Mouse (Mus musculus): ENCODE measurements around the gene Chchd2.

DNA sequence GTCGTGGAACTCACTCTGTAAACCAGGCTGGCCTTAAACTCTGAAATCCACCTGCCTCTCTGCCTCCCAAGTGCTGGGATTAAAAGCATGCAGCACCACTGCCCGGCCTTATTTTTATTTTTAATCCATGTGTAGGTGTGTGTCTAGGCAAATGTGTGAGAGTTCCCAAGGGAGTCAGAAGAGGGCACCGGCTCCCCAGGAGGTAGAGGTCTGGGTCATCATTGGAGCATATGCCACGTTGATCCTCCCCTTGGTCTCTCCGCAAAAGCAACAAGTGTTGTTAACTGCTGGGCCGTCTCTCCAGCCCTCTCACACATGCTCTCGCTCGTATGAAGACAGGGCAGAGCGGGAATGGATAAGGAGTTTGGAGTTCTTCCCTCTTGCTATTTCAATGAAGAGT is 31.5 kb upstream of the Chchd2 start:
- TF ChIP-seq TAL1 (conservative IDR thresholded peaks at IDR 0.05; ENCODE audit: low read depth, low read length): no peak
- TF ChIP-seq CTCF (IDR thresholded peaks at IDR 0.05; ENCODE audit: low read depth, low read length): no peak

All from G1E (cell line).